Mouse (Mus musculus): ENCODE results near the gene Tmprss9.

Gene Tmprss9

DNA sequence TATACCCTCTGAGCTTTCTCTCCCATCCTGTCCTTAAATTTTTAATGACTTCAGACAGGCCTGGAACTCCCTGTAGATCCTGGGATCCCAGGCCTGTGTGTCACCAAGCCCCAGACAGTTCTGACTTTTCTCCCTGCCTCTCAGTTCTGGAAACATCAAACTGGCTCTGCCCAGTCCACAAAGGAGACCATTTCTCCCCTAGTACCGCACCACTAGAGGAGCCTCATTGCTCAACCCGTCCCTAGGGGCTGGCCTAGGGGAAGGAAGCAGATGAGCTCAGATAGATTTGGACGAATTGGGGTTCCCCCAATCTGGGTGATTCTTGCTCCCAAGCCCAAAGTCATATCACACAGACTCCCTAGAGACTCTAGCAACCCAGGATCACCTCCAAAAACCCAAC lies 63.6 kb downstream of the Tmprss9 start:
- DNase-seq (ENCODE audit: extremely low read depth, low read depth, low spot score), result no peak

DNA sequence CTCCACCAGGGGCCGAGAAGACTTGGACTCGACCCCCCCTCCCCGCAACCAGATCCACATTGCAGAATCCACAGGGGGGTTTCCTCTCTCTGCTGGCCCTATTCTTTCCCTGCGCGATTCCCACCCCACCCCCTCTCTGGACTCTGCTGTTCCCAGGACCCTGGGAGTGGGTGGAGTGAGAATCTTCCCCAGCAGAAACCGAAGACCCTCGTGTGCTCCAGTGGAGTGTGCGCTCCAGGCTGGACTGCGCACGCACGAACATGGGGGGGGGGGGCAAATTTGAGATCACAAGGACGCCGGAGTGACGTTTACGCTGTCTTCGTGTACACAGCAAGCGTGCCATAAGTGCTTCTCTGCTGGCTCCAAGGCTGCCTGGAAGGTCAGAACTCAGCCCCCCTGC lies 64.0 kb downstream of the Tmprss9 start:
- DNase-seq (ENCODE audit: extremely low read depth, low read depth, low spot score), result no peak

DNA sequence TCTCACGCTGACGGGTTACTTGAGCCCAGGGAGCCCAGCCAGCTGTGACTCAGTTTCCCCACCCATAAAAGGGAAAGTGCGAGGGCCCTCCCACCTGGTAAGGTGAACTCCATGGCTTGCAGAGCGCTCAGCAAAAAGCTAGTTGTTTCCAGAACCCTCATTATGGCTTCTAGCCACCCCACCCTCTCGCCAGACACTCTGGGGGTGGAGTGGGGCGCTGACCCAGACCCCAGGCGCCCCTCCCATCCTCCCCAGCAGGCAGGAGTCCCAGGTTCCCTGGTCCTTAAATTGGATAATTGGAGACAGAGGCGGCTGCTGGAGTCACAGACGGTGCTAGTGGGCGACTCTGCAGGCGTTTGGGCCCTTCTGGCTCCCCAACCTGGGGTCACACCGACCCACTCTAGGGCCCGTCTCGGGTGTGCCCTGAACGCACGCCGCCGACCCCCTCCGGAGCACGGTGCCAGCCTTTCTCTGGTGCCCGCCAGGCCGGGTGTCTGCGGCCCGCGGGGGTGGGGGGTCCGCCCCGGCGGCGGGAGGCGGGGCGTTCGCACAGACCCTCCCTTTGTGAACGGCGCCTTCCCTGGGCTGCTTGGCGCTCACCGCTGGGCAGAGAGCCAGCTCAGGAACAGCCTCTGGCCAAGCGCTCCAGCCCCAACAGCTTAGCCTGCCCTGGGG lies 64.6 kb downstream of the Tmprss9 start:
- no peak for DNase-seq (ENCODE audit: extremely low read depth, low read depth, low spot score)

DNA sequence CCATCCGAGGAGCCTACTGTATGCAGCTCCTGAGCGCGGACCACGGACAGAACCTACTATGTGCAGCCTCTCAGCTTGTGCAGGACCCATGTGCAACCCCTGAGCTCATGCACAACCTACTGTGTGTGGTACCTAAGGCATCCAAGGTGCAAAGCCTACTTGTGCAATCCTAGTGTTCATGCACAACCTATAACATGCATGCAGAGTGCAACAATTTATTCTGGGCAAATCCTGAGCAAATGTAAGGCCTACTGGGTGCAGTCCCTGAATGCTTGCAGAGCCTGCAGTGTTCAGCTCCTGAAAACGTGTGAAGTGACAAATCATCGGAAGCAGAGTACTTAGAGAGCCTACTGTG lies 65.1 kb downstream of the Tmprss9 start:
- DNase-seq (ENCODE audit: extremely low read depth, low read depth, low spot score), result no peak

DNA sequence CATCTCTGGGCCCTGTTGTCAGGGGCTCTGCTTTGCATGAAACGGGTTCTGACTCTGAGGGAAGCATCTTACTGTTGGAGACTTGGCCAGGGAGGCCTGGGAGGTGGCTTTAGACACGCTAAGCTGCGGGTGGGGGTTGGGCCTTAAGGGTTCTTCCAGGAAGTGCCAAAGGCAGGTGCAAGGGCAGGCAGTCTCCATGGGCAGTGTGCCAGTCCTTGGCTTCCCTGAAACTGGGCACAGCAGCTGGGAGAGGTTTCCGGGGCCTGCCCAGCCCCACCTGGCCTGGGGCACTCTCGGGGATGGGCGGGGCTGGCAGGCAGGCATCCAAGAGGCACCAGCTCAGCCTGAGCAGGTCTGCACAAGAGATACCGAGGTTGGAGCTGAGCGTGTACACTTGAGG lies 66.0 kb downstream of the Tmprss9 start:
- DNase-seq (ENCODE audit: extremely low read depth, low read depth, low spot score), result no peak

DNA sequence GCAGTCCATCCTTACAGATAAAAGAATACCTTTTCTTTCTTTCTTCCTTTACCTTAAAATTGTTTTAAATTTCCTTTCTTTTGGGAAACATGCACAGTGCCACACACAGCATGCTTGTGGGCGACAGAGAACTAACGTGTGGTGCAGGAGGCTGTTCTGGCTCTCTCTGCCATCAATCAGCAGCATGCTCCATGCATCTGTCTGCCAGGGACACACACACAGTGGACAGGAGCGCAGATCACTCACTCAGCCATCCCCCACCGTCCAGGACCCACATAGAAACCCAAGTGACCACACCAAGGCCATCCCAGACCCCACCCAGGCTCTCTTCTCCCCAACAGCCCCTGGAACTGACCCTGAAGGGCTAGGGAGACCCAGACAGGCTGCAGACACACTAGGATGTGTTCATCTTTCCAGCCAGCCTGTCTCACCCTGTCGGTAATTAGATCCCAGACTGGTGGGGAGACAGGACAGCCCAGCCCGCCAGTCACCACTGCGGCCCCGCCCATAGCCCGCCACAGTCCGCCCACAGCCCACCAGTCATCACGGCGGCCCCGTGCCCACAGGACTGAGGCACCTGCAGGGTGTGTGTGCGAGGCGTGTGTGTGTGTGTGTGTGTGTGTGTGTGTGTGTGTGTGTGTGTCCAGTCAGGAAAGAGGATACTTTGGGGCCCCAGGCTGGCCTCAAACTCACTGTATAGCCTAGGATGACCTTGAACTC lies 67.3 kb downstream of the Tmprss9 start:
- no peak for DNase-seq (ENCODE audit: extremely low read depth, low read depth, low spot score)

DNA sequence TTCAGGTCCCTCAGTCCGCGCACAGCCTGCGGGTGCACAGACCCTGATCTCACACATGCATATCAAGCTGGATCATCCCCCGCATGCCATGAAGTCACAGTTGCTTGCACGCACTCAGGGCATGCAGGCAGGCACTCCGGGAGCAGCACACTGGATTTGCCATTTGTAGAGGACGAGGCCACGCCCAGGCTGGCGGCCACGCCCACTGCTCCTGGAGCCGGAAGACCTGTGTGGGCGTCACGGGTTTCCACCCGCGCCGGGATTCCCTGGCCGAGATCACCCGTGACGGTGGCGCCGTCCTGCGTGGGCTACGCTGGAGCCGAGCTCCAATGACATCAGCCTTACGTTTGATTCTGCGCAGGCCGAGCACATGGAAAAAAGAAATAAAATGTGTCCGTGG lies 68.0 kb downstream of the Tmprss9 start:
- DNase-seq (ENCODE audit: extremely low read depth, low read depth, low spot score), result no peak

DNA sequence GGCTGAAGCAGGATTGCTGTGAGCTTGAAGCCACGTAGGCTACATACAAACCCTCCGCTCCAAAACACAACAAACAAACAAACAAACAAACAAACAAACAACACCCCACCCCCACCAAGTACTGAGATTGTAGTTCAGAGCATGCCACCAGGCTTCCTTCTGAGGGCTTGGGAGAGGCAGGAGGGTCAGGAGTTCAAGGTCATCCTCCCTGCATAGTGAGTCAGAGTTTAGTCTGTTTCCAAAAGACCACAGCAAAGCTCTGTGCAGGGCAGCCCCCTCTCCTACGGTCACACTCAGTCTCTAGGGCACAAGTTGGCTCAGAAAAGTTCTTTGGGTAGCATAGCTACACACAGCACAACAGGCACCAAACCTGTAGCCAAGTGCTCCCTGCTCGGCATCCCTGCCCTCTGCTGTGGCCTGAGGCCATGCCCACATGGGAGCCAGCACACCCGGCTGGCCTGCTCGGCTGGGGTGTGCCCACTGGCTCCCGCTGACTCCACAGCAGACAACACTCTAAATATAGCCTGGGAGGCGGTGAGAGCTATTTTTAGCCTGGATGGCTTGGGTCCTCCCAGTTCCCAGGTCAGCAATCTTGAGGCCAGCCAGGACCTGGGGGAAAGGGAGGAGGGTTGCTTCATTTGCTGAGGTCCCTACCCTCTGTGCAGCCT lies 68.8 kb downstream of the Tmprss9 start:
- no peak for DNase-seq (ENCODE audit: extremely low read depth, low read depth, low spot score)

DNA sequence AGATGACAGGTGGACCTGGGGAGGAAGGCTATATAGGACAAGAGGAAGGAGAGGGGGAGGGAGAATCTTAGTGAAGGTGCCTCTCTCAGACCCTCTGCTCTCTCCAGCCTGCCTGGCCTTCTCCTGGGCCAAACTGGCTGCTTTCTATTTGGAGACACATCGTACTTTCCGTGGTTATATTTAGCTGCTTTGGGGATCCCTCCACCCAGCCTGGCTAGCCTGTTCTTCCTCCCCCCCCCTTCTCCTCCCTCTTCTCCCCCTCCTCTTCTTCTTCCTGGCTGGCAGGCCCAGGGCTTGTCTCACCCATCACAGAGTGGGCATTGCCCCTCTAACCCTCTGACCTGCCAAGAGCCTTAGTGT lies 69.3 kb downstream of the Tmprss9 start:
- no peak for DNase-seq (ENCODE audit: extremely low read depth, low read depth, low spot score)

DNA sequence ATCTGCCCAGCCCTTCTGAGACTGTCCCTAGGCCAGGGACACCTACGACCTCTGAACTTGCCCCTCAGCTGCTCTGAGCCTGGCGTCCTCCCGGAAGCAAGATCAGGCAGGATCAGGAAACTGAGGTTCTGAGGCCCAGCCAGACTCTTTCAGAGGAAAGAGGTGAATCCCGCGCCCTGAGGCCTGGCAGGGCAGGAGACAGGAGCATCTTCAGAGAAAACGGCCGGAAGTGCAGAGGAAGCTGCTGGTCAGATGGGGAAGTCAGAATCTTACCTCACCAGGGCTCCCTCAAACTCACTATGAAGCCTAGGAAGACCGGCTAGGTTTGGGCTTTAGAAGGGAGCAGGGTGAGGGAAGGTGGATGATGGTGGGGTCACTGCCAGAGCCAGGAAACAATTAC lies 71.3 kb downstream of the Tmprss9 start:
- DNase-seq (ENCODE audit: extremely low read depth, low read depth, low spot score), result no peak

DNA sequence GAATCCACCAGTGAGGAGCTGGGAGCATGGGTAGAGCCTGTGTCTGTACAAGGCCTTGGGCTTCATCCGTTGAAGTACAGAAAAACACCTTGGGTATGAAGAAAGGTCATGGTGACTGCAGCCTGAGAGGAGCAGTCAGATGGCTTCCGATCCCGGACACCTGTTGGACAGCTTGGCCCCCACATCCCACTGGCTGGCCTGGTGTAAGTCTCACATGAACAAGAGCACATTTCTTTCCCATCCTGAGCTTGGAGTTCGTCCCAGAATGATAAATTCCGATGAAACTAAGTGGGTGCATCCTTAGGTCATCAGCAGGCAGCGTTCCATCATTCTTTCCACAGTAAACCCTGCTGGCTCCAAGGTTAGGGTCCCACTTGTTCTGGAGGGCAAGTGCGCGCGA lies 72.1 kb downstream of the Tmprss9 start:
- DNase-seq (ENCODE audit: extremely low read depth, low read depth, low spot score), result no peak

DNA sequence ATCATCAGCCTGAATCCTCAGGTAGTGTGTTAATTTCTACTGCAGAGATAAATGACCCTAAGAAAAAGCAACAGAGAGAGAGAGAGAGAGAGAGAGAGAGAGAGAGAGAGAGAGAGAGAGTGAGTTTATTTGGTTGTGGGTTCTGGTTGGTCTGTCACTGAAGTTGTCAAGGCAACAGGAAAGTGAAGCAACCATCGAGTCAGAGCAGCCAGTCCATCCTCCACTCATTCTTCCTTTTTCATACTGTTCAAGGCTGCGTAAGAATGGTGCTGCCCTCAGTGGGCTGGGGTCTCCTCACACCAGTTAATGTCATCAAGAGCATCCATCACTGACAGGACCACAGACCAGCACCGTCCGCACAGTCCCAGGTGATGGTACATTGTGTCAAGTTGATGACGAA lies 72.6 kb downstream of the Tmprss9 start:
- DNase-seq (ENCODE audit: extremely low read depth, low read depth, low spot score), result no peak

DNA sequence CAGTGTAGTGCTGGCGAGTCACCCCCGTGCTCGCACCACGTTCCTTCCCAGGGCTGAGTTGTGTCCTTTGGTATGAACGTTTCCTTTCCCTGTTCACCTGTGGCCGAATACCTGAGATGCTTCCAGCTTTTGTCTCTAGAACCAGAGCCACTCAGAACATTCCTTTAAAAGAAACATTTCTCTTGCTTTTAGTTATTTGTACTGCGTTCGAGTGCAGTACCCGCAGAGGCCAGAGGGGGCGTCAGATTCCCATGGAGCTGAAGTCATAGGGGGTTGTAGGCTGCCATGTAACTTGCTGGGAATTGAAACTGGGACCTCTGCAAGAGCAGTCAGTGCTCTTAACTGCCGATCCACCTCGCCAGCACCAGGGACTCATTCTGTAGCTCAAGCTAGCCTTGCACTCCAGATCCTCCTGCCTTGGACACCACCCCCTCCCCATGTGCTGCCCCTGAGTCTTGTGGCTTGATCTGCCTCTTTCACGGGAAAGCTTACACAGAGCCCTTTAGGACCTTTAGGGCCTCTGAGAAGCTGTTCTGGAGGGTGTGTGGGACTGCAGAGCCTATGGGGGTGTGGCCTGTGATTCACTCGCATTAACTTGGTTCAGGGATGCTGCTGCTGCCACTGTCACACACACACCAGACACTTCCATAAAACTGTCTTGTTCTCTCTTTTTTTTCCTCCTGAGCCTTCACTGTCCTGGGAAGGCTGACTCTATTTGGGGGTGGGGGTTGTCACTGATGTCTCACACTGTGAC lies 75.2 kb downstream of the Tmprss9 start:
- DNase-seq (ENCODE audit: extremely low read depth, low read depth, low spot score), result no peak

DNA sequence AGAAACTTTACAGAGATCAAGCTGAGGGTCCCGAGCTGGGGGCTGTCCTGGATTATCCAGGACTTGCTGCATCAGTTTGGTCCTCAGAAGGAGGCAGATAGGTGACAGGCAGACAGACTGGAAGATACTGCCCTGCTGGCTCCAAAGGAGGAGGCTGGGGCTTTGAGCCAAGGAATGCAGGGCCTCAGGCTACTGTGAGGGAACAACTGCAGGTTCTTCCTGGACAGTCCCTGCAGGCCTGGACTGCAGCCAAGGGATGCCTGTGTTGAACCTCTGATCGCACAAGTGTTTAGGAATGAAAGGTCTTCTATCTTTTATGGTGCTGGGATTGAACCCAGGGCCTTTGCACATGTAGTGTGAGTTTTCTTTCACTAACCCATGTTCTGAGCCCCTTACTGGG lies 76.2 kb downstream of the Tmprss9 start:
- DNase-seq (ENCODE audit: extremely low read depth, low read depth, low spot score), result no peak

DNA sequence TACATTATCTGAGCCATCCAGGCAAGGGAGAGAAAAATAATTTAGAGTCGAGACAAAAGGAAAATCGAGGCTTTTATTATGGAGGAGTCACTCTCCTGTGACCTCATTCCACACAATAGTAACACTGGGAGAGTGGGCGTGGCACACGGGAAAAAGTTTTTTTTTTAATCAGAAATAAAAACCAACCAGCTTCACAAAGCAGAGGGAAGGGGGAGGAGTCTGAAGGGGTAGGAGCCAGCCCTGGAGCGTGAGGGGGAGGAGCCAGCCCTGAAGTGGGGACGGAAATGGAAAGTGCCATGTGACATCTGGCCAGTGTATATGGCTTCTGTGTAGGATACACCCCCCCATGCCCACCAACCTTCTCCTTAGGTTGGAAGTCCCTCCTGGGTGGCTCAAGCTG lies 76.9 kb downstream of the Tmprss9 start:
- DNase-seq (ENCODE audit: extremely low read depth, low read depth, low spot score), result no peak

DNA sequence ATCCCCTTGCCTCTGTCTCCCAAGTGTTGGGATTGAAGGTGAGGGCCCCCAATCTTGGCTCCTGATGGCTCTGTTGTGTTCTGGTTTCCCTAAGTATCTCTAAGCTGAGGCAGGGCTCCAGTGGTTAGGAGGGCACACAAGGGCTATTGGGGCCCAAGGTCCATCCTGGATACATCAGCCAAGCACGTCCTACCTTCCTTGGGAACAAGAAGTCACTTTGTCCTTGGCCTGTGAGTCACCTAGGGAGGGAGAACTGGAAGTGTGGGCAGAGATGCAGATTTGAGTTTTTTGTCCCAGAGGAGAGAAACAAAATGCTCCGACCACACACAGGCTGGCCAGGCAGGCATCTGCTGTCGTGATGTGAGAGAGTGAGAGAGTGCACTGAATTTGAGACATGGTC lies 77.4 kb downstream of the Tmprss9 start:
- no peak for DNase-seq (ENCODE audit: extremely low read depth, low read depth, low spot score)
